Mouse (Mus musculus): Measurements from ENCODE around the gene Ankrd27. TPM values are rescaled to one million over a fixed set of nuclear protein-coding genes. Genes with fewer than 3 reads are reported as not detected.

Gene Ankrd27
- polyA plus RNA-seq, 1 experiment: 38.0 TPM

- Histone ChIP-seq H3K27ac (ENCODE audit: insufficient read depth, low read length) (no peak overlapping the region), H3K4me1 (ENCODE audit: control insufficient read depth, insufficient read depth, low read length) (peaks cover 3% of the 10 kb centered on the region; the same call in 1 of the 2 replicates), H3K4me3 (ENCODE audit: insufficient read depth, low read length) (no peak overlapping the region)
- TF ChIP-seq POLR2A (IDR thresholded peaks at IDR 0.05; ENCODE audit: extremely low read depth, insufficient read depth, low read length): no peak
- no peak for TF ChIP-seq CTCF (IDR thresholded peaks at IDR 0.05; ENCODE audit: extremely low read depth, insufficient read depth, low read length)
These were observed 4.7 kb downstream of the Ankrd27 start for GRCm38 (mm10) chr7:35590731-35591191.

GRCm38 (mm10) chr7:35594311-35594710 lies 8.3 kb downstream of the Ankrd27 start:
- Histone ChIP-seq H3K4me1 (ENCODE audit: control insufficient read depth, insufficient read depth, low read length) (no peaks in the 10 kb centered on the region; the same call in 1 of the 2 replicates), H3K4me3 (ENCODE audit: insufficient read depth, low read length) (no peak overlapping the region), H3K27ac (ENCODE audit: insufficient read depth, low read length) (no peak overlapping the region)
- no peak for TF ChIP-seq POLR2A (IDR thresholded peaks at IDR 0.05; ENCODE audit: extremely low read depth, insufficient read depth, low read length)
- no peak for TF ChIP-seq CTCF (IDR thresholded peaks at IDR 0.05; ENCODE audit: extremely low read depth, insufficient read depth, low read length)

DNA sequence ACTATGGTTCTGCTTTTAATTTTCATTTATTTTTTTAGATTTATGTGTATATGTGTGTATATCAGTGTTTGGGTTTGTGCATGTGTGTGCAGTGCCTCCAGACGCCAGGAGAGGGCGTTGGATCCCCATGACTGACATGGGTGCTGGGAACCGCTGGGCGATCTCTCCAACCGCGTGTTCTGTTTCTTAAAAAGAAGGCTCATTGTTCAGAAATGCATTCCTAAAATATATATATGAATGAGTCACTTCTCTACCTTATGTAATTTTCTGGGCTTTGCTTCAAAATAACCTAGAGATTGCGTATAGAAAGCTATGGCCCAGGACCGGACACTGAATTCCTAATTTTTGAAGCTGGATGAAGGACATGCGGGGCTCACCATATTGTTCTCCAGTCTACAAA lies 13.4 kb downstream of the Ankrd27 start:
- Histone ChIP-seq H3K27ac (ENCODE audit: insufficient read depth, low read length) (peak overlapping the region; percentile 52), H3K4me3 (ENCODE audit: insufficient read depth, low read length) (no peak overlapping the region), H3K4me1 (ENCODE audit: control insufficient read depth, insufficient read depth, low read length) (no peaks in the 10 kb centered on the region; the same call in 1 of the 2 replicates)
- peak; percentile 30; the same call in 1 of the 2 replicates for TF ChIP-seq CTCF (IDR thresholded peaks at IDR 0.05; ENCODE audit: extremely low read depth, insufficient read depth, low read length)
- no peak for TF ChIP-seq POLR2A (IDR thresholded peaks at IDR 0.05; ENCODE audit: extremely low read depth, insufficient read depth, low read length)

GRCm38 (mm10) chr7:35600031-35600430 lies 14.0 kb downstream of the Ankrd27 start:
- H3K4me3 ChIP-seq (ENCODE audit: insufficient read depth, low read length): no peak overlapping the region
- TF ChIP-seq CTCF (IDR thresholded peaks at IDR 0.05; ENCODE audit: extremely low read depth, insufficient read depth, low read length): no peak
- no peak for TF ChIP-seq POLR2A (IDR thresholded peaks at IDR 0.05; ENCODE audit: extremely low read depth, insufficient read depth, low read length)
- H3K4me1 ChIP-seq (ENCODE audit: control insufficient read depth, insufficient read depth, low read length): no peaks in the 10 kb centered on the region
- no peak overlapping the region for H3K27ac ChIP-seq (ENCODE audit: insufficient read depth, low read length)

DNA sequence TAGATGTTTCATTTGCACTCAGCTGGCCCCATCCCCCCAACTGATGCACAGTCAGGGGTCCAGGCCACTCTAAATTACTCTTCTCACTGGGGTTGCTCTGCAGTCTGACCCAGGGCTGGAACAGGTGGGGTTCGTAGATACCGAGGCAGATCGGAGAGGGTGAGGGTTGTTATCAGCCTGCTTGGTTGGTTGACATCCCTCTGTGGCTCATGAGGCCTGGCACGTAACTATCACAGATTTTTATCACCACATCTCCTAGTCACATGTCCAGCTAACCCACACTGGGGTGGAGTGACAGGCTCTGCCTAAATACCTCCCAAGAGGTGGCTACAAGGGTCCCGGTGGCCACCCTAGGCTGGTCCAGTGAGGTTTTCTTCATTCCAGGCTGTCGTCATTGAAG lies 15.1 kb downstream of the Ankrd27 start:
- H3K27ac ChIP-seq (ENCODE audit: insufficient read depth, low read length): no peak overlapping the region
- TF ChIP-seq POLR2A (IDR thresholded peaks at IDR 0.05; ENCODE audit: extremely low read depth, insufficient read depth, low read length) (no peak), CTCF (IDR thresholded peaks at IDR 0.05; ENCODE audit: extremely low read depth, insufficient read depth, low read length) (no peak)
- no peaks in the 10 kb centered on the region for H3K4me1 ChIP-seq (ENCODE audit: control insufficient read depth, insufficient read depth, low read length)
- no peak overlapping the region for H3K4me3 ChIP-seq (ENCODE audit: insufficient read depth, low read length)

DNA sequence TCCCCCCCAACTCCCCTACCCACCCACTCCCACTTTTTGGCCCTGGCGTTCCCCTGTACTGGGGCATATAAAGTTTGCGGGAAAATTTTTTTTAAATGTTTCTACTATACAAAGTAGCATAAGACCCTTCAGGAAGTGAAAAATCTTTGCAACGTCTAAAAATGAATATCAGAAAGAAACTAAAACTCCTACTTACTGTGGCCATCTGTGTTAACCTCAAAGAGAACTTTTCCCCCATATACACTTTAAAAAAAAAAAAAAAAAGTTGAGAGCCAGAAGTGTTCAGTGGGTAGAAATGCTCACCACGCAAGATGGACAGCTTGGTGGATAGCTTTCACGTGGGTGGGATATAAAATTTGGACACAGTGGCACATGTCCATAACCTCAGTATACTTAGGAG lies 16.7 kb downstream of the Ankrd27 start:
- Histone ChIP-seq H3K27ac (ENCODE audit: insufficient read depth, low read length) (no peak overlapping the region), H3K4me3 (ENCODE audit: insufficient read depth, low read length) (no peak overlapping the region), H3K4me1 (ENCODE audit: control insufficient read depth, insufficient read depth, low read length) (no peaks in the 10 kb centered on the region)
- TF ChIP-seq CTCF (IDR thresholded peaks at IDR 0.05; ENCODE audit: extremely low read depth, insufficient read depth, low read length) (no peak), POLR2A (IDR thresholded peaks at IDR 0.05; ENCODE audit: extremely low read depth, insufficient read depth, low read length) (no peak)

DNA sequence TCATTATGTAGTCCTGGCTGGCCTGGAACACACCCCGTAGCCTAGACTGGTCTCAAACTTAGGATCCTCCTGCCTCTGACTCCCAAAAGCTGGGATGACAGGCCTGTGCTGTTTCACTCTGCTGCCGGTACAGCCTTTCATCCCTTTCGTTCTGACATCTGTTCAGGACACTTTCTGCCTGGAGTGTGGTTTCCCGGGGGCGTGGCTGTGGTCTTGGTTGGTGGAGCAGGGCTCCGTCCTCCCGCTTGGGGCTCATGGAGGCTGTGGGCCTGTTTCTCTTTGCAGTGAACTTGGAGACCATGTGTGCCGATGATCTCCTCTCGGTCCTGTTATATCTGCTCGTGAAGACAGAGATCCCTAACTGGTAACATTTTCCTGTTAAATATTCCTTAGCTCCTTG lies 20.8 kb downstream of the Ankrd27 start:
- Histone ChIP-seq H3K4me1 (ENCODE audit: control insufficient read depth, insufficient read depth, low read length) (no peaks in the 10 kb centered on the region), H3K4me3 (ENCODE audit: insufficient read depth, low read length) (no peak overlapping the region), H3K27ac (ENCODE audit: insufficient read depth, low read length) (no peak overlapping the region)
- TF ChIP-seq CTCF (IDR thresholded peaks at IDR 0.05; ENCODE audit: extremely low read depth, insufficient read depth, low read length) (no peak), POLR2A (IDR thresholded peaks at IDR 0.05; ENCODE audit: extremely low read depth, insufficient read depth, low read length) (no peak)

GRCm38 (mm10) chr7:35609245-35609644 lies 23.2 kb downstream of the Ankrd27 start:
- Histone ChIP-seq H3K4me1 (ENCODE audit: control insufficient read depth, insufficient read depth, low read length) (no peaks in the 10 kb centered on the region), H3K4me3 (ENCODE audit: insufficient read depth, low read length) (no peak overlapping the region), H3K27ac (ENCODE audit: insufficient read depth, low read length) (no peak overlapping the region)
- TF ChIP-seq CTCF (IDR thresholded peaks at IDR 0.05; ENCODE audit: extremely low read depth, insufficient read depth, low read length) (no peak), POLR2A (IDR thresholded peaks at IDR 0.05; ENCODE audit: extremely low read depth, insufficient read depth, low read length) (no peak)

- Histone ChIP-seq H3K4me3 (ENCODE audit: insufficient read depth, low read length) (no peak overlapping the region), H3K27ac (ENCODE audit: insufficient read depth, low read length) (no peak overlapping the region), H3K4me1 (ENCODE audit: control insufficient read depth, insufficient read depth, low read length) (no peaks in the 10 kb centered on the region)
- TF ChIP-seq CTCF (IDR thresholded peaks at IDR 0.05; ENCODE audit: extremely low read depth, insufficient read depth, low read length) (no peak), POLR2A (IDR thresholded peaks at IDR 0.05; ENCODE audit: extremely low read depth, insufficient read depth, low read length) (no peak)
These were observed 31.5 kb downstream of the Ankrd27 start for GRCm38 (mm10) chr7:35617513-35617912.

- Histone ChIP-seq H3K4me1 (ENCODE audit: control insufficient read depth, insufficient read depth, low read length) (no peaks in the 10 kb centered on the region), H3K4me3 (ENCODE audit: insufficient read depth, low read length) (no peak overlapping the region), H3K27ac (ENCODE audit: insufficient read depth, low read length) (no peak overlapping the region)
- TF ChIP-seq CTCF (IDR thresholded peaks at IDR 0.05; ENCODE audit: extremely low read depth, insufficient read depth, low read length) (no peak), POLR2A (IDR thresholded peaks at IDR 0.05; ENCODE audit: extremely low read depth, insufficient read depth, low read length) (no peak)
These were observed 36.6 kb downstream of the Ankrd27 start for GRCm38 (mm10) chr7:35622626-35623025.

Measured in cortical plate, adult 2 months (tissue).